Mouse (Mus musculus): ENCODE measurements at regions not wholly inside any gene's neighbourhood (a gene's known extent, or its start where the extent isn't known, plus 50 kb on each side); places are given as distances from the start of the nearest gene placed in this dataset.

DNA sequence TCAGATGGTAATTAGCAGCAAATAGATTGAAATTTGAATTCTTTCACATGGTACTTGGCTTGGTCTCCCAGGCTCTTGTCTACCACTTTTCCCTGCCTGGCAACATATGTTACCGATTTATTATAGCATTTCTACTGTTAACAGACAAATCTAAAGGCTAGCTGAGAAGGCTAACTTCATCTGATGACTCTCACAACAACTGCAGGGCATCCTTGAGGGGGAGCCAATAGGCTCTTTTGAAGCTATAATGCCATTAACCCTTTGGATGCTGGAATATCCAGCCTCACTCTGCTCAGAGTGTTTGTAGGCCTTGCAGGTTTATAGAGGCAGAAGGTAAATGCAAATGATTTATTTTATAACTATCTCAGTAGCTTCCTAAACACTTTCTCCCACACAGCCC, 262.2 kb downstream of the Meis1 start:
- no peak overlapping the region for H3K9ac ChIP-seq (ENCODE audit: low read depth, low read length, severe bottlenecking)
- TF ChIP-seq POLR2A (IDR thresholded peaks at IDR 0.05; ENCODE audit: borderline replicate concordance, extremely low read depth, insufficient read depth, insufficient read length), result no peak
- DNase-seq (ENCODE audit: low spot score), result no peak
- H3K27me3 ChIP-seq (ENCODE audit: control insufficient read depth, insufficient read depth, low read length), result peaks cover 40% of the 10 kb centered on the region
- no peak overlapping the region for H3K4me3 ChIP-seq (replicated peaks; ENCODE audit: low read length)
- 21% methylated on average over 1 of the region's 1 CpGs for whole genome bisulfite sequencing
- H3K36me3 ChIP-seq (ENCODE audit: control insufficient read depth, insufficient read depth, low read length), result no peaks in the 10 kb centered on the region
- ATAC-seq (ENCODE audit: low FRiP score, low read depth), result no peak
- no peak overlapping the region for H3K27ac ChIP-seq (replicated peaks; ENCODE audit: low read depth, low read length)
- H3K4me1 ChIP-seq (ENCODE audit: control insufficient read depth, insufficient read depth, low read length), result 0 out of 2 replicates have a peak, but pooled peaks cover 11% of the 10 kb centered on the region
- no peak overlapping the region for H3K4me2 ChIP-seq (replicated peaks; ENCODE audit: low read depth, low read length, severe bottlenecking)
- no peaks in the 10 kb centered on the region for H3K9me3 ChIP-seq (ENCODE audit: control insufficient read depth, low read length)

DNA sequence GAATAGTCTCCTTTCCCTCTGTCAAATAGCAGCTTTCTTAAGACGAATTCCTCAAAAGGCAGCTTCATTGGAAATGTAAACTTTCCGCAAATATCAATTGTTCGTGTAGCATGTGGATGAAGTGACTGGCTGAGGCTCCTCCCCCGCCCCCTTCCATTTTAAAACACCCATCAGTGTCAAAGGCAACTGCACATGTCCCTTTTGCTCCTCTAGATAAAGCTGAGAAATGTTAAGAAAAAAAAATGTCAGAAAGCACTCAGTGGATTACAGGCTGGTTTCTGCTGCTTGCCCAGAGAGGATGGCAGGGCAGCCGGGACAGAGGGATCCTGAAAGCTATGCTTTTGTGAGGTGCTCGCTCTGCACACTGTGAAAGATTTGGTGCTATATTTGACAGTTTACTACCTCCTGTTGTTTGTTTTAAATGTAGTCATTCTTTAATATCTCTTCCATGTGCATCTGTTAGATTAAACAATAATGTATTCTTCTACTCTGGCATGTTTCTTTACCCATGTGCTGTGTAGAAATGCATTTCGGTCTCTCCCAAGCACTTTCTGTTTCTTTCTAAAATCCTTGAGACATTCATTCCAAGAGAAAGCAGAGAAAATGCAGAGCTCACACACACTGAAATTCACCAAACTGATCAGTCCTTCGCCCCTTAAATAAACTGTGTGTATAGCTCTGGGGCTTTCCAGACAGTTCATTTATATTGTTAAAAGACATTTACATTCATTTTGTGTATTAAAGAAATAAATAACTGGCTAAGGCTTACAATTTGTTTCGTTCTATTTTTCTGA, 263.9 kb downstream of the Meis1 start:
- H3K36me3 ChIP-seq (ENCODE audit: control insufficient read depth, insufficient read depth, low read length), result no peaks in the 10 kb centered on the region
- H3K4me2 ChIP-seq (replicated peaks; ENCODE audit: low read depth, low read length, severe bottlenecking), result no peak overlapping the region
- no peak overlapping the region for H3K9ac ChIP-seq (ENCODE audit: low read depth, low read length, severe bottlenecking)
- WGBS, result 41% methylated on average over 9 of the region's 9 CpGs
- peaks cover 56% of the 10 kb centered on the region for H3K27me3 ChIP-seq (ENCODE audit: control insufficient read depth, insufficient read depth, low read length)
- H3K27ac ChIP-seq (replicated peaks; ENCODE audit: low read depth, low read length), result no peak overlapping the region
- H3K4me1 ChIP-seq (ENCODE audit: control insufficient read depth, insufficient read depth, low read length), result 0 out of 2 replicates have a peak, but pooled peaks cover 11% of the 10 kb centered on the region
- no peak for DNase-seq (ENCODE audit: low spot score)
- H3K9me3 ChIP-seq (ENCODE audit: control insufficient read depth, low read length), result no peaks in the 10 kb centered on the region
- no peak for TF ChIP-seq POLR2A (IDR thresholded peaks at IDR 0.05; ENCODE audit: borderline replicate concordance, extremely low read depth, insufficient read depth, insufficient read length)
- H3K4me3 ChIP-seq (replicated peaks; ENCODE audit: low read length), result no peak overlapping the region
- no peak for ATAC-seq (ENCODE audit: low FRiP score, low read depth)

DNA sequence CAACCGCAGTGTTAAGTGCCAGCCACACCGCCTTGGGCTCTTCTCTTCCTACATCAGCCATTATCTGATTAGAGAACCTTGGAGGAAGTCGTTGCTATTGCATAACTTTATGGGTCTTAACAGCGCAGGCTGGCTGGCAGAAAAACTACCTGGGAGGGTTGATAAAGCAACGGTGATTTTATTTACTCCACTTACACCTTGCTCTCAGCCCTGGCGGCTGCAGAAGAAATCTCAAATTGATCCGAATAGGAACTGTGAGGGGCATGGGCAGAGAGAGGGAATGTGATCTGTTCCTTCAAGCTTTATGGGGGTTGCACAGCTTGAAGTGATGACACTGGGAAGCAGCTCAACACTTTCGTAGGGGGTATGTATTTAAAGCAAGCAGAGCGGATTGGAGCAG, 264.9 kb downstream of the Meis1 start:
- no peak for TF ChIP-seq POLR2A (IDR thresholded peaks at IDR 0.05; ENCODE audit: borderline replicate concordance, extremely low read depth, insufficient read depth, insufficient read length)
- Histone ChIP-seq H3K4me2 (replicated peaks; ENCODE audit: low read depth, low read length, severe bottlenecking) (no peak overlapping the region), H3K27ac (replicated peaks; ENCODE audit: low read depth, low read length) (no peak overlapping the region), H3K4me1 (ENCODE audit: control insufficient read depth, insufficient read depth, low read length) (0 out of 2 replicates have a peak, but pooled peaks cover 7% of the 10 kb centered on the region), H3K4me3 (replicated peaks; ENCODE audit: low read length) (no peak overlapping the region), H3K9me3 (ENCODE audit: control insufficient read depth, low read length) (no peaks in the 10 kb centered on the region), H3K9ac (ENCODE audit: low read depth, low read length, severe bottlenecking) (no peak overlapping the region), H3K36me3 (ENCODE audit: control insufficient read depth, insufficient read depth, low read length) (no peaks in the 10 kb centered on the region), H3K27me3 (ENCODE audit: control insufficient read depth, insufficient read depth, low read length) (peaks cover 66% of the 10 kb centered on the region)
- ATAC-seq (ENCODE audit: low FRiP score, low read depth), result no peak
- no peak for DNase-seq (ENCODE audit: low spot score)
- 7% methylated on average over 9 of the region's 9 CpGs for WGBS

DNA sequence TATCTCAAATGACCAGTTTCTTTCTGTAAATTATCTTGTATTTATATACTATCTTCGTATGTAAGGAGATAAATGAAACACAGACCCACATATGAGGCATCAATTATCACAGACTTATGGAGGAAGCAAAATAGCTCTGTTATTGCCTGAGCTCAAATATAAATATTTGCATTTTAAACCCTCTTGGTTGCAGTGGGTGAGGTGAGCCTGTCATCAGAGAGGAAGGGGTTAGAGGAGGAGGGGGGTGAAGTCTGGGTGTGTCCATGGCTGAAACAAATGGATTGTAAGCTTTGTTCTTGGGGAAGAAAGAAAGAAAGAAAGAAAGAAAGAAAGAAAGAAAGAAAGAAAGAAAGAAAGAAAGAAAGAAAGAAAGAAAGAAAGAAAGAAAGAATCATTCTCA, 265.5 kb downstream of the Meis1 start:
- Histone ChIP-seq H3K27ac (replicated peaks; ENCODE audit: low read depth, low read length) (no peak overlapping the region), H3K9me3 (ENCODE audit: control insufficient read depth, low read length) (no peaks in the 10 kb centered on the region), H3K36me3 (ENCODE audit: control insufficient read depth, insufficient read depth, low read length) (no peaks in the 10 kb centered on the region), H3K4me1 (ENCODE audit: control insufficient read depth, insufficient read depth, low read length) (0 out of 2 replicates have a peak, but pooled peaks cover 5% of the 10 kb centered on the region), H3K9ac (ENCODE audit: low read depth, low read length, severe bottlenecking) (no peak overlapping the region), H3K4me3 (replicated peaks; ENCODE audit: low read length) (no peak overlapping the region), H3K27me3 (ENCODE audit: control insufficient read depth, insufficient read depth, low read length) (peaks cover 64% of the 10 kb centered on the region), H3K4me2 (replicated peaks; ENCODE audit: low read depth, low read length, severe bottlenecking) (no peak overlapping the region)
- DNase-seq (ENCODE audit: low spot score), result no peak
- no peak for TF ChIP-seq POLR2A (IDR thresholded peaks at IDR 0.05; ENCODE audit: borderline replicate concordance, extremely low read depth, insufficient read depth, insufficient read length)
- no peak for ATAC-seq (ENCODE audit: low FRiP score, low read depth)
- WGBS, result 59% methylated on average over 1 of the region's 1 CpGs

DNA sequence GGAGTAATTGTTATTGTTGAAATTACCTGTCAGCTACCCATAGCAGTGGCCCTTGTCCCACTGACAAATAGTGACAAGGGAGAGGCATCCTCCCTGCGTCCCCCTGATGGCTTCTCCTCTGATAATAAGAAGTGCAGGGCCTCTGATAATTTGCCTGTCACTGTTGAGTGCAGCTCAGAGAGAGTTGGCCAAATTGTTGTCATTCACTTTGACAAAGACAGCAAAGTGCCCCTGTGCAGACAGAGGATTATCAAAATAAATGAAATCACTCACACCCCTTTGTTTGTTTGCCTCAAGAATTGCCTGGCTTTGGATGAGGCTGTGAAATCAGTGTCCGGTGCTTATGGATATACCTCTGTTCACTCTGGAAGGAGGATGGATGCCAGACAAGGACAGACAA, 266.3 kb downstream of the Meis1 start:
- no peaks in the 10 kb centered on the region for H3K9me3 ChIP-seq (ENCODE audit: control insufficient read depth, low read length)
- ATAC-seq (ENCODE audit: low FRiP score, low read depth) (no peak), DNase-seq (ENCODE audit: low spot score) (no peak)
- H3K9ac ChIP-seq (ENCODE audit: low read depth, low read length, severe bottlenecking), result no peak overlapping the region
- peaks cover 71% of the 10 kb centered on the region for H3K27me3 ChIP-seq (ENCODE audit: control insufficient read depth, insufficient read depth, low read length)
- TF ChIP-seq POLR2A (IDR thresholded peaks at IDR 0.05; ENCODE audit: borderline replicate concordance, extremely low read depth, insufficient read depth, insufficient read length), result no peak
- 56% methylated on average over 2 of the region's 2 CpGs for WGBS
- H3K4me3 ChIP-seq (replicated peaks; ENCODE audit: low read length), result no peak overlapping the region
- H3K27ac ChIP-seq (replicated peaks; ENCODE audit: low read depth, low read length), result no peak overlapping the region
- 0 out of 2 replicates have a peak, but pooled peaks cover 5% of the 10 kb centered on the region for H3K4me1 ChIP-seq (ENCODE audit: control insufficient read depth, insufficient read depth, low read length)
- no peaks in the 10 kb centered on the region for H3K36me3 ChIP-seq (ENCODE audit: control insufficient read depth, insufficient read depth, low read length)
- no peak overlapping the region for H3K4me2 ChIP-seq (replicated peaks; ENCODE audit: low read depth, low read length, severe bottlenecking)

All from limb, embryonic 14.5 days (tissue).